In genomic region chr12:103513039-103513438, GRCm38 (mm10) we compare ENCODE assay signal across 21 mouse cellular contexts. TPM values are rescaled to one million over a fixed set of nuclear protein-coding genes. Genes with fewer than 3 reads are reported as not detected.
DNase-seq lines count a peak whose midpoint lies in the region; ATAC-seq and TF ChIP-seq lines count a peak whose summit lies in the region.
"Had no signal": no experiment of that assay in that cellular context is flagged by ENCODE, and none has a peak within 500 bp of the region (broad histone marks: within the 10 kb centered on the region; RNA-seq: fewer than 3 reads in every experiment).

No protein-coding gene starts in this region.

- no peaks in the 10 kb centered on the region for H3K27me3 ChIP-seq in hindbrain, postnatal 0 days (ENCODE audit: insufficient read depth, low read length)
- H3K27me3 ChIP-seq in hindbrain, embryonic 12.5 days, result no peaks in the 10 kb centered on the region
- H3K27me3 ChIP-seq in forebrain, embryonic 14.5 days (replicated peaks; ENCODE audit: control insufficient read depth, insufficient read depth, low read length), result no peaks in the 10 kb centered on the region
- H3K27me3 ChIP-seq: embryonic facial prominence, embryonic 15.5 days; heart, embryonic 15.5 days had no signal

- TF ChIP-seq CTCF in hindbrain, postnatal 0 days (IDR thresholded peaks at IDR 0.05; ENCODE audit: low read depth), result no peak
- TF ChIP-seq CTCF in olfactory bulb, adult 2 months (IDR thresholded peaks at IDR 0.05; ENCODE audit: insufficient read depth, low read depth, low read length), result no peak

- ATAC-seq in hindbrain, postnatal 0 days, result peak; percentile 74
- no peak for ATAC-seq in hindbrain, embryonic 12.5 days (ENCODE audit: low FRiP score)
- ATAC-seq in forebrain, embryonic 14.5 days, result peak; percentile 43; the same call in 1 of the 2 replicates
- ATAC-seq: intestine, embryonic 16.5 days had no signal

- H3K4me2 ChIP-seq in hindbrain, postnatal 0 days (ENCODE audit: low read depth, low read length), result no peak overlapping the region
- H3K4me2 ChIP-seq in hindbrain, embryonic 12.5 days (replicated peaks), result no peak overlapping the region
- H3K4me2 ChIP-seq in forebrain, embryonic 14.5 days (ENCODE audit: low read length), result no peak overlapping the region
- H3K4me2 ChIP-seq: embryonic facial prominence, embryonic 15.5 days; heart, embryonic 11.5 days; heart, embryonic 15.5 days had no signal

- no peaks in the 10 kb centered on the region for H3K9me3 ChIP-seq in hindbrain, postnatal 0 days (ENCODE audit: low read length)
- no peaks in the 10 kb centered on the region for H3K9me3 ChIP-seq in hindbrain, embryonic 12.5 days (replicated peaks)
- H3K9me3 ChIP-seq in forebrain, embryonic 14.5 days (replicated peaks; ENCODE audit: control insufficient read depth, low read length), result no peaks in the 10 kb centered on the region
- H3K9me3 ChIP-seq: embryonic facial prominence, embryonic 15.5 days; heart, embryonic 15.5 days had no signal

- H3K36me3 ChIP-seq in hindbrain, postnatal 0 days (ENCODE audit: insufficient read depth, low read length), result no peaks in the 10 kb centered on the region
- no peaks in the 10 kb centered on the region for H3K36me3 ChIP-seq in hindbrain, embryonic 12.5 days
- H3K36me3 ChIP-seq in forebrain, embryonic 14.5 days (ENCODE audit: control insufficient read depth, insufficient read depth, low read length), result no peaks in the 10 kb centered on the region
- H3K36me3 ChIP-seq: embryonic facial prominence, embryonic 15.5 days; heart, embryonic 15.5 days had no signal

- H3K4me1 ChIP-seq in hindbrain, postnatal 0 days (ENCODE audit: insufficient read depth, low read length), result peaks cover 3% of the 10 kb centered on the region; the same call in 1 of the 2 replicates
- H3K4me1 ChIP-seq in hindbrain, embryonic 12.5 days, result peaks cover 4% of the 10 kb centered on the region
- peaks cover 4% of the 10 kb centered on the region; the same call in 1 of the 2 replicates for H3K4me1 ChIP-seq in forebrain, embryonic 14.5 days (ENCODE audit: control insufficient read depth, insufficient read depth, low read length)
- H3K4me1 ChIP-seq in olfactory bulb, adult 2 months (ENCODE audit: control insufficient read depth, insufficient read depth, low read length), result peaks cover 27% of the 10 kb centered on the region
- H3K4me1 ChIP-seq: embryonic facial prominence, embryonic 15.5 days; heart, embryonic 15.5 days had no signal

- no peak overlapping the region for H3K9ac ChIP-seq in hindbrain, postnatal 0 days (replicated peaks; ENCODE audit: low read length)
- H3K9ac ChIP-seq in hindbrain, embryonic 12.5 days, result no peak overlapping the region
- H3K9ac ChIP-seq in forebrain, embryonic 14.5 days (ENCODE audit: low read length), result no peak overlapping the region
- H3K9ac ChIP-seq: embryonic facial prominence, embryonic 15.5 days; heart, embryonic 15.5 days had no signal

- TF ChIP-seq POLR2A in olfactory bulb, adult 2 months (IDR thresholded peaks at IDR 0.05; ENCODE audit: insufficient read depth, low read depth, low read length), result no peak

- WGBS in hindbrain, postnatal 0 days, result 52% methylated on average over 2 of the region's 2 CpGs
- 78% methylated on average over 2 of the region's 2 CpGs for WGBS in hindbrain, embryonic 12.5 days
- 34% methylated on average over 2 of the region's 2 CpGs for WGBS in forebrain, embryonic 14.5 days
- WGBS in olfactory bulb, adult 2 months, result 44% methylated on average over 2 of the region's 2 CpGs

- no peak overlapping the region for H3K27ac ChIP-seq in hindbrain, postnatal 0 days
- no peak overlapping the region for H3K27ac ChIP-seq in hindbrain, embryonic 12.5 days
- no peak overlapping the region for H3K27ac ChIP-seq in forebrain, embryonic 14.5 days (ENCODE audit: low read depth, low read length)
- H3K27ac ChIP-seq in olfactory bulb, adult 2 months (ENCODE audit: insufficient read depth, low read depth, low read length), result peak overlapping the region; percentile 96
- H3K27ac ChIP-seq: embryonic facial prominence, embryonic 15.5 days; heart, embryonic 15.5 days had no signal

- peak; percentile 3 for DNase-seq in hindbrain, postnatal 0 days (ENCODE audit: low spot score)
- peak; percentile 8 for DNase-seq in retina, postnatal 1 day
- no peak for DNase-seq in retina, embryonic 14.5 days (ENCODE audit: low spot score)
- DNase-seq in forebrain, embryonic 14.5 days (ENCODE audit: low spot score), result peak; percentile 69
- DNase-seq in cerebellum, adult 9-11 months, result no peak
- no peak for DNase-seq in heart, adult 9 months (ENCODE audit: low spot score in 2 of 2)
- DNase-seq: adrenal gland, adult 2 months; adrenal gland, postnatal 25 days; gastrocnemius, postnatal 10 days; heart, adult 18-20 months; heart, postnatal 14 days had no signal

- no peak overlapping the region for H3K4me3 ChIP-seq in hindbrain, postnatal 0 days (ENCODE audit: low read length)
- H3K4me3 ChIP-seq in hindbrain, embryonic 12.5 days, result no peak overlapping the region
- H3K4me3 ChIP-seq in forebrain, embryonic 14.5 days (ENCODE audit: low read depth, low read length), result no peak overlapping the region
- no peak overlapping the region for H3K4me3 ChIP-seq in olfactory bulb, adult 2 months (ENCODE audit: insufficient read depth, low read depth, low read length)
- H3K4me3 ChIP-seq: embryonic facial prominence, embryonic 15.5 days; erythroblast, embryonic 14.5 days; heart, embryonic 15.5 days had no signal

RNA-seq across cellular contexts. Expression of gene Ppp4r4, which starts 19.0 kb away (rescaled TPM):
- 6.6 and 6.7 TPM in 2 replicates for total RNA-seq in hindbrain, postnatal 0 days (2014; rRNA removed)
- 3.0 and 3.6 TPM in 2 replicates for polyA plus RNA-seq in hindbrain, postnatal 0 days (2015; fragmentation: Nextera tagmentation; extraction: Ambion mirVana)
- polyA plus RNA-seq in hindbrain, embryonic 12.5 days (2016; fragmentation: Nextera tagmentation; extraction: Ambion mirVana), result 2.6 and 2.9 TPM in 2 replicates
- 2.2 TPM in 2 replicates for polyA plus RNA-seq in forebrain, embryonic 14.5 days (2014; fragmentation: Nextera tagmentation; extraction: Ambion mirVana)
- not detected in 2 replicates for polyA plus RNA-seq in olfactory bulb, adult 2 months (2012; ENCODE audit: insufficient read depth, insufficient read length, low replicate concordance, missing spikeins)
- polyA plus RNA-seq: erythroblast, embryonic 14.5 days had no signal

RNA-seq across cellular contexts. Expression of gene Ifi27l2b, which starts 56.0 kb away (rescaled TPM):
- not detected in 2 replicates for total RNA-seq in hindbrain, postnatal 0 days (2014; rRNA removed)
- polyA plus RNA-seq in hindbrain, postnatal 0 days (2015; fragmentation: Nextera tagmentation; extraction: Ambion mirVana), result not detected in 2 replicates
- polyA plus RNA-seq in hindbrain, embryonic 12.5 days (2016; fragmentation: Nextera tagmentation; extraction: Ambion mirVana), result not detected in 2 replicates
- polyA plus RNA-seq in forebrain, embryonic 14.5 days (2014; fragmentation: Nextera tagmentation; extraction: Ambion mirVana), result not detected in 2 replicates
- not detected in 2 replicates for polyA plus RNA-seq in olfactory bulb, adult 2 months (2012; ENCODE audit: insufficient read depth, insufficient read length, low replicate concordance, missing spikeins)
- total RNA-seq: adrenal gland, adult 2 months; adrenal gland, postnatal 25 days; gastrocnemius, postnatal 10 days; gastrocnemius, postnatal 4 days; heart, adult 18-20 months; heart, postnatal 14 days; hematopoietic stem cell, adult 5-6 weeks had no signal
- polyA plus RNA-seq: adrenal gland, adult 2 months; embryonic facial prominence, embryonic 11.5 days; erythroblast, embryonic 14.5 days; heart, embryonic 11.5 days had no signal

Comparison
In these comparisons a context has a peak if more than half of its experiments do, and no peak if none do; other contexts are left out.
1. DNase-seq: peak in hindbrain, postnatal 0 days (single experiment), retina, postnatal 1 day (single experiment) and forebrain, embryonic 14.5 days (single experiment); none in retina, embryonic 14.5 days (single experiment), cerebellum, adult 9-11 months (single experiment) and heart, adult 9 months (0 of 2).